In genomic region chr3:152702274-152702843, GRCm38 (mm10) we compare ENCODE assay signal across 9 mouse cellular contexts. TPM values are rescaled to one million over a fixed set of nuclear protein-coding genes. Genes with fewer than 3 reads are reported as not detected.
DNase-seq lines count a peak whose midpoint lies in the region; ATAC-seq and TF ChIP-seq lines count a peak whose summit lies in the region.
"Had no signal": no experiment of that assay in that cellular context is flagged by ENCODE, and none has a peak within 500 bp of the region (broad histone marks: within the 10 kb centered on the region; RNA-seq: fewer than 3 reads in every experiment).

No protein-coding gene starts in this region.

- H3K4me3 ChIP-seq in lung, embryonic 14.5 days (ENCODE audit: low read depth, low read length) = no peak overlapping the region
- H3K4me3 ChIP-seq in lung, postnatal 0 days (ENCODE audit: low read depth, low read length) = no peak overlapping the region
- no peak overlapping the region; the same call in 1 of the 2 replicates for H3K4me3 ChIP-seq in embryonic facial prominence, embryonic 12.5 days
- H3K4me3 ChIP-seq in hindbrain, embryonic 15.5 days = peak overlapping the region; percentile 23
- 0 out of 2 replicates have a peak overlapping the region, but pooled peaks have one; percentile 11 for H3K4me3 ChIP-seq in olfactory bulb, adult 2 months (ENCODE audit: insufficient read depth, low read depth, low read length)

- TF ChIP-seq CTCF in lung, embryonic 14.5 days (IDR thresholded peaks at IDR 0.05; ENCODE audit: low read depth) = no peak
- TF ChIP-seq CTCF in lung, postnatal 0 days (IDR thresholded peaks at IDR 0.05) = no peak
- TF ChIP-seq CTCF in olfactory bulb, adult 2 months (IDR thresholded peaks at IDR 0.05; ENCODE audit: insufficient read depth, low read depth, low read length) = no peak

- ATAC-seq in lung, embryonic 14.5 days (ENCODE audit: insufficient read depth) = no peak
- ATAC-seq in lung, postnatal 0 days = no peak
- ATAC-seq in embryonic facial prominence, embryonic 12.5 days (ENCODE audit: insufficient number of reproducible peaks, insufficient read depth, low FRiP score, low TSS enrichment) = no peak
- 0 out of 2 replicates have a peak, but pooled peaks have one; percentile 56 for ATAC-seq in hindbrain, embryonic 15.5 days (ENCODE audit: low FRiP score, low read depth)
- no peak for ATAC-seq in erythroid progenitor cell, adult 5-6 weeks (replicated peaks; ENCODE audit: low FRiP score, poor library complexity, severe bottlenecking)

- H3K36me3 ChIP-seq in lung, embryonic 14.5 days (ENCODE audit: insufficient read depth) = no peaks in the 10 kb centered on the region
- H3K36me3 ChIP-seq in lung, postnatal 0 days (ENCODE audit: insufficient read depth, low read length) = no peaks in the 10 kb centered on the region
- H3K36me3 ChIP-seq in embryonic facial prominence, embryonic 12.5 days = no peaks in the 10 kb centered on the region
- no peaks in the 10 kb centered on the region for H3K36me3 ChIP-seq in hindbrain, embryonic 15.5 days

- WGBS in lung, embryonic 14.5 days = 57% methylated on average over 8 of the region's 8 CpGs
- 53% methylated on average over 8 of the region's 8 CpGs for WGBS in lung, postnatal 0 days
- WGBS in embryonic facial prominence, embryonic 12.5 days = 48% methylated on average over 8 of the region's 8 CpGs
- 49% methylated on average over 8 of the region's 8 CpGs for WGBS in hindbrain, embryonic 15.5 days
- WGBS in olfactory bulb, adult 2 months = 43% methylated on average over 8 of the region's 8 CpGs

- no peaks in the 10 kb centered on the region; the same call in 1 of the 2 replicates for H3K27me3 ChIP-seq in lung, embryonic 14.5 days (ENCODE audit: insufficient read depth, low read length)
- no peaks in the 10 kb centered on the region for H3K27me3 ChIP-seq in lung, postnatal 0 days (replicated peaks; ENCODE audit: insufficient read depth, low read length)
- no peaks in the 10 kb centered on the region for H3K27me3 ChIP-seq in embryonic facial prominence, embryonic 12.5 days
- H3K27me3 ChIP-seq in hindbrain, embryonic 15.5 days = no peaks in the 10 kb centered on the region

- DNase-seq in lung, embryonic 14.5 days = peak; percentile 44
- DNase-seq in lung, postnatal 0 days (ENCODE audit: low spot score) = no peak
- DNase-seq in urinary bladder, postnatal 14 days (ENCODE audit: low spot score) = no peak
- no peak for DNase-seq in layer of hippocampus, postnatal 36 days

- TF ChIP-seq POLR2A in olfactory bulb, adult 2 months (IDR thresholded peaks at IDR 0.05; ENCODE audit: insufficient read depth, low read depth, low read length) = no peak

- no peaks in the 10 kb centered on the region for H3K9me3 ChIP-seq in lung, embryonic 14.5 days (ENCODE audit: low read depth, low read length)
- H3K9me3 ChIP-seq in lung, postnatal 0 days (ENCODE audit: low read length) = no peaks in the 10 kb centered on the region
- no peaks in the 10 kb centered on the region for H3K9me3 ChIP-seq in embryonic facial prominence, embryonic 12.5 days
- no peaks in the 10 kb centered on the region for H3K9me3 ChIP-seq in hindbrain, embryonic 15.5 days

- no peak overlapping the region for H3K27ac ChIP-seq in lung, embryonic 14.5 days (ENCODE audit: low read depth)
- no peak overlapping the region for H3K27ac ChIP-seq in lung, postnatal 0 days (ENCODE audit: low read length)
- no peak overlapping the region for H3K27ac ChIP-seq in embryonic facial prominence, embryonic 12.5 days
- H3K27ac ChIP-seq in hindbrain, embryonic 15.5 days (replicated peaks) = no peak overlapping the region
- no peak overlapping the region for H3K27ac ChIP-seq in olfactory bulb, adult 2 months (ENCODE audit: insufficient read depth, low read depth, low read length)

- 0 out of 2 replicates have a peak overlapping the region, but pooled peaks have one; percentile 6 for H3K4me2 ChIP-seq in lung, embryonic 14.5 days
- no peak overlapping the region for H3K4me2 ChIP-seq in lung, postnatal 0 days (replicated peaks; ENCODE audit: low read depth, low read length)
- peak overlapping the region; percentile 17; the same call in 1 of the 2 replicates for H3K4me2 ChIP-seq in embryonic facial prominence, embryonic 12.5 days (replicated peaks)
- peak overlapping the region; percentile 43 for H3K4me2 ChIP-seq in hindbrain, embryonic 15.5 days

- no peak overlapping the region for H3K9ac ChIP-seq in lung, embryonic 14.5 days
- no peak overlapping the region for H3K9ac ChIP-seq in lung, postnatal 0 days (replicated peaks; ENCODE audit: low read depth)
- no peak overlapping the region for H3K9ac ChIP-seq in embryonic facial prominence, embryonic 12.5 days
- H3K9ac ChIP-seq in hindbrain, embryonic 15.5 days = no peak overlapping the region

- TF ChIP-seq EP300 in lung, postnatal 0 days (IDR thresholded peaks at IDR 0.05) = no peak

- no peaks in the 10 kb centered on the region for H3K4me1 ChIP-seq in lung, embryonic 14.5 days (ENCODE audit: insufficient read depth)
- no peaks in the 10 kb centered on the region for H3K4me1 ChIP-seq in lung, postnatal 0 days (ENCODE audit: insufficient read depth, low read depth, low read length)
- no peaks in the 10 kb centered on the region for H3K4me1 ChIP-seq in embryonic facial prominence, embryonic 12.5 days
- no peaks in the 10 kb centered on the region for H3K4me1 ChIP-seq in hindbrain, embryonic 15.5 days (replicated peaks)
- H3K4me1 ChIP-seq in olfactory bulb, adult 2 months (ENCODE audit: control insufficient read depth, insufficient read depth, low read length) = no peaks in the 10 kb centered on the region

RNA-seq across cellular contexts. Expression of gene Pigk, which starts 11.5 kb away (rescaled TPM):
- polyA plus RNA-seq in lung, embryonic 14.5 days (2014; fragmentation: Nextera tagmentation; extraction: Ambion mirVana) = 46.2 and 50.3 TPM in 2 replicates
- polyA plus RNA-seq in lung, postnatal 0 days (2015; fragmentation: Nextera tagmentation; extraction: Ambion mirVana) = 41.5 and 44.6 TPM in 2 replicates
- polyA plus RNA-seq in embryonic facial prominence, embryonic 12.5 days (2016; fragmentation: Nextera tagmentation; extraction: Ambion mirVana) = 40.2 and 51.4 TPM in 2 replicates
- polyA plus RNA-seq in hindbrain, embryonic 15.5 days (2015; fragmentation: Nextera tagmentation; extraction: Ambion mirVana) = 50.8 and 52.3 TPM in 2 replicates
- not detected in 2 replicates for polyA plus RNA-seq in olfactory bulb, adult 2 months (2012; ENCODE audit: insufficient read depth, insufficient read length, low replicate concordance, missing spikeins)
- 10 to 100 TPM; 44.2 to 48.7 TPM for total RNA-seq in layer of hippocampus, postnatal 36 days (2021)
- total RNA-seq in erythroid progenitor cell, adult 5-6 weeks (2015; ENCODE audit: low replicate concordance) = 9.4 and 21.4 TPM in 2 replicates
- 17.6 and 27.5 TPM in 2 replicates for total RNA-seq in erythroid progenitor cell, adult 5-6 weeks (2017; ENCODE audit: low replicate concordance)

RNA-seq across cellular contexts. Expression of gene Ak5, which starts 34.2 kb away (rescaled TPM):
- 4.1 TPM in 2 replicates for polyA plus RNA-seq in lung, embryonic 14.5 days (2014; fragmentation: Nextera tagmentation; extraction: Ambion mirVana)
- 0.47 and 0.49 TPM in 2 replicates for polyA plus RNA-seq in lung, postnatal 0 days (2015; fragmentation: Nextera tagmentation; extraction: Ambion mirVana)
- polyA plus RNA-seq in embryonic facial prominence, embryonic 12.5 days (2016; fragmentation: Nextera tagmentation; extraction: Ambion mirVana) = 1.5 and 1.9 TPM in 2 replicates
- 16.0 and 16.3 TPM in 2 replicates for polyA plus RNA-seq in hindbrain, embryonic 15.5 days (2015; fragmentation: Nextera tagmentation; extraction: Ambion mirVana)
- not detected in 2 replicates for polyA plus RNA-seq in olfactory bulb, adult 2 months (2012; ENCODE audit: insufficient read depth, insufficient read length, low replicate concordance, missing spikeins)
- total RNA-seq in layer of hippocampus, postnatal 36 days (2021) = 100 to 1,000 TPM; 242 to 243 TPM
- total RNA-seq in erythroid progenitor cell, adult 5-6 weeks (2015; ENCODE audit: low replicate concordance) = not detected in 2 replicates
- not detected in 2 replicates for total RNA-seq in erythroid progenitor cell, adult 5-6 weeks (2017; ENCODE audit: low replicate concordance)
- polyA plus RNA-seq: large intestine, adult 2 months had no signal

Comparison
In these comparisons a context has a peak if more than half of its experiments do, and no peak if none do; other contexts are left out.
1. H3K4me3 ChIP-seq: peak in hindbrain, embryonic 15.5 days (single experiment) and olfactory bulb, adult 2 months (single experiment); none in lung, embryonic 14.5 days (single experiment), lung, postnatal 0 days (single experiment) and embryonic facial prominence, embryonic 12.5 days (single experiment).